Mouse (Mus musculus) embryonic facial prominence, embryonic 11.5 days (tissue): Measurements from ENCODE around the gene Lrrd1. TPM values are rescaled to one million over a fixed set of nuclear protein-coding genes. Genes with fewer than 3 reads are reported as not detected.
"Not testable (repeated sequence)": the region's sequence is repeated elsewhere in the genome, so short reads cannot be mapped to it uniquely, and the experiment has no call there.

Source experiments
- ATAC-seq: fragments of 200-750 bp; cut with Nextera tagmentation; replicated peaks from 2 replicates; pipeline ENCODE4 v1.8.0; 2017; ENCODE audit warnings: low read depth; ENCODE audit not compliant: insufficient number of reproducible peaks, low FRiP score, low TSS enrichment
- DNase-seq: peaks from one replicate; pipeline ENCODE4 v3.0.0-alpha.2; 2015; ENCODE audit warnings: low spot score
- H3K27ac ChIP-seq: fragments of 300-500 bp; sonication (generic); replicated peaks from 2 replicates; pipeline ENCODE4 v1.5.1; 2014; ENCODE audit warnings: mild to moderate bottlenecking, low read depth, low read length, control low read depth
- H3K27me3 ChIP-seq: fragments of 300-500 bp; sonication (generic); 2 replicates; pipeline ENCODE4 v1.6.1; 2014; ENCODE audit warnings: mild to moderate bottlenecking, low read length, moderate library complexity, mixed read lengths; ENCODE audit not compliant: control insufficient read depth, insufficient read depth
- H3K36me3 ChIP-seq: fragments of 300-500 bp; sonication (generic); replicated peaks from 2 replicates; pipeline ENCODE4 v1.6.1; 2014; ENCODE audit warnings: low read depth, mild to moderate bottlenecking, low read length, moderate library complexity, mixed read lengths; ENCODE audit not compliant: control insufficient read depth, insufficient read depth
- H3K4me1 ChIP-seq: fragments of 300-500 bp; sonication (generic); 2 replicates; pipeline ENCODE4 v1.6.1; 2014; ENCODE audit warnings: low read length, mixed read lengths; ENCODE audit not compliant: control insufficient read depth, insufficient read depth
- H3K4me2 ChIP-seq: fragments of 300-500 bp; sonication (generic); 2 replicates; pipeline ENCODE4 v1.6.1; 2014; ENCODE audit warnings: low read depth, mild to moderate bottlenecking, control low read depth, low read length, moderate library complexity
- H3K4me3 ChIP-seq: fragments of 300-500 bp; sonication (generic); 2 replicates; pipeline ENCODE4 v1.5.1; 2014; ENCODE audit warnings: low read depth, low read length, control low read depth
- H3K9ac ChIP-seq: fragments of 300-500 bp; sonication (generic); replicated peaks from 2 replicates; pipeline ENCODE4 v1.6.1; 2014; ENCODE audit warnings: mild to moderate bottlenecking, control low read depth, low read length
- H3K9me3 ChIP-seq: fragments of 300-500 bp; sonication (generic); replicated peaks from 2 replicates; pipeline ENCODE4 v1.6.1; 2016; ENCODE audit warnings: mild to moderate bottlenecking, low read length, inconsistent platforms, mixed read lengths; ENCODE audit not compliant: control insufficient read depth
- WGBS: fragments of 180-500 bp; shearing (Covaris S2); extraction: QIAGEN DNeasy Blood & Tissue Kit; methylation state at CpG from one replicate; pipeline ENCODE4 v1.1.7; 2014; 5-methylcytosine and 5-hydroxymethylcytosine counted together
- polyA plus RNA-seq: library from polyadenylated mRNA; unstranded; fragments of >200 nt; fragmentation: Nextera tagmentation; extraction: Ambion mirVana; gene quantifications from 2 replicates; pipeline ENCODE4 v1.2.1, GENCODE M21; 2014

Lrrd1 gene
- polyA plus RNA-seq, 1 experiment from 2014 or later: 0.07 TPM

GRCm38 (mm10) chr5:3893459-3894293 is 48.7 kb downstream of the Lrrd1 start, which contains the start of gene Mterf1a:
TSS of gene Mterf1a (minus strand) at chr5:3893933.
- not testable (repeated sequence) for H3K27me3 ChIP-seq, H3K27ac ChIP-seq, H3K4me1 ChIP-seq, DNase-seq, H3K36me3 ChIP-seq, H3K9me3 ChIP-seq
- Histone ChIP-seq H3K4me2 (peak within 1 kb of the TSS; percentile 44; the same call in 1 of the 2 replicates), H3K9ac (peak within 1 kb of the TSS; percentile 26; the same call in 1 of the 2 replicates), H3K4me3 (peak within 1 kb of the TSS; percentile 35)
- peak; percentile 97 for ATAC-seq
- 0% methylated on average over 6 of the region's 47 CpGs for WGBS

- H3K9ac ChIP-seq, H3K4me1 ChIP-seq, H3K4me3 ChIP-seq, ATAC-seq, H3K27me3 ChIP-seq, H3K27ac ChIP-seq, H3K36me3 ChIP-seq, H3K9me3 ChIP-seq, H3K4me2 ChIP-seq, DNase-seq: not testable (repeated sequence)
- 97% methylated on average over 4 of the region's 4 CpGs for WGBS
Measured at GRCm38 (mm10) chr5:3894294-3894619, 49.3 kb downstream of the Lrrd1 start.

DNA sequence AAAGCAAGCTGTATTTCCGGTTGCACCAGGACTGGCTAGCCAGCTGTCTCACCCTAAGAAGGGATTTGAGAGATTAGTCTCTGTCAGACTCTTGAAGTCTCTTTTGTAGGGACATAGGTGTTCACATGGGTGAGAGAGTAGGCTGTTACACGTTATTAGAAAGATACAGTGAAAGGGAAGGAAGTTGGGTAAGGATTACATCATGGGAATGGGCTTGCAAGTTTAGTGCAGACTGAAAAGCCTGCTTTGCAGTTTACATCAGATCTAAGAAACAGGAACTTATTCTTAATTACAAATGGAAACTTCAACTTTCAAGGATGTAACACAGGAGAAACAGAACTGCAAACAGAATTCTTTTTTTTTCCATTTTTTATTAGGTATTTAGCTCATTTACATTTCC is 60.5 kb downstream of the Lrrd1 start:
- H3K9me3 ChIP-seq: no peaks in the 10 kb centered on the region
- no peaks in the 10 kb centered on the region for H3K27me3 ChIP-seq
- no peak overlapping the region for H3K4me2 ChIP-seq
- H3K9ac ChIP-seq: no peak overlapping the region
- 65% methylated on average over 2 of the region's 2 CpGs for WGBS
- H3K36me3 ChIP-seq: no peaks in the 10 kb centered on the region
- ATAC-seq (no peak), DNase-seq (no peak)
- H3K4me1 ChIP-seq: no peaks in the 10 kb centered on the region
- H3K27ac ChIP-seq: no peak overlapping the region
- H3K4me3 ChIP-seq: no peak overlapping the region

Other genes starting within 250 kb of the Lrrd1 start
- 13.3 and 13.4 TPM in 2 replicates for gene Pex1, start 249.1 kb upstream of the Lrrd1 start, polyA plus RNA-seq
- gene Rbm48, start 248.6 kb upstream of the Lrrd1 start, polyA plus RNA-seq: 16.3 and 17.3 TPM in 2 replicates
- gene Tmbim7, start 194.0 kb upstream of the Lrrd1 start, polyA plus RNA-seq: not detected in 2 replicates
- 69.9 and 74.9 TPM in 2 replicates for gene Gatad1, start 188.0 kb upstream of the Lrrd1 start, polyA plus RNA-seq
- 12.2 and 12.4 TPM in 2 replicates for gene Ankib1, start 42.2 kb upstream of the Lrrd1 start, polyA plus RNA-seq
- 52.7 and 61.8 TPM in 2 replicates for gene Krit1, start 42.0 kb upstream of the Lrrd1 start, polyA plus RNA-seq
- 10.4 and 11.3 TPM in 2 replicates for gene Mterf1a, start 48.8 kb downstream of the Lrrd1 start, polyA plus RNA-seq
- gene Akap9, start 82.9 kb downstream of the Lrrd1 start, polyA plus RNA-seq: 97.9 and 113 TPM in 2 replicates